Mouse (Mus musculus) kidney, embryonic 16.5 days (tissue): ENCODE data around the gene Tctn3. TPM values are rescaled to one million over a fixed set of nuclear protein-coding genes. Genes with fewer than 3 reads are reported as not detected.
A peak's percentile ranks its signal among the peaks of the same experiment; 100 is the strongest.

Experiments
- ATAC-seq: fragments of 200-750 bp; cut with Nextera tagmentation; 2 replicates; pipeline ENCODE4 v1.8.0; 2017; ENCODE audit warnings: moderate TSS enrichment; ENCODE audit not compliant: low FRiP score, low TSS enrichment
- H3K27ac ChIP-seq: fragments of 300-500 bp; sonication (generic); 2 replicates; pipeline ENCODE4 v1.5.1; 2014; ENCODE audit warnings: low read length
- H3K27me3 ChIP-seq: fragments of 300-500 bp; sonication (generic); 2 replicates; pipeline ENCODE4 v1.6.1; 2014; ENCODE audit warnings: low read length, control low read depth, mixed read lengths; ENCODE audit not compliant: insufficient read depth
- H3K36me3 ChIP-seq: fragments of 300-500 bp; sonication (generic); 2 replicates; pipeline ENCODE4 v1.6.1; 2014; ENCODE audit warnings: low read length, control low read depth, mixed read lengths; ENCODE audit not compliant: insufficient read depth
- H3K4me1 ChIP-seq: fragments of 300-500 bp; sonication (generic); 2 replicates; pipeline ENCODE4 v1.6.1; 2014; ENCODE audit warnings: low read length, control low read depth, mixed read lengths; ENCODE audit not compliant: insufficient read depth
- H3K4me2 ChIP-seq: fragments of 300-500 bp; sonication (generic); replicated peaks from 2 replicates; pipeline ENCODE4 v1.6.1; 2014; ENCODE audit warnings: low read depth, low read length
- H3K4me3 ChIP-seq: fragments of 300-500 bp; sonication (generic); 2 replicates; pipeline ENCODE4 v1.5.1; 2014; ENCODE audit warnings: mild to moderate bottlenecking, low read length
- H3K9ac ChIP-seq: fragments of 300-500 bp; sonication (generic); replicated peaks from 2 replicates; pipeline ENCODE4 v1.6.1; 2014; ENCODE audit warnings: low read length
- H3K9me3 ChIP-seq: fragments of 300-500 bp; sonication (generic); 2 replicates; pipeline ENCODE4 v1.6.1; 2016; ENCODE audit warnings: low read length, control low read depth
- WGBS: fragments of 180-500 bp; shearing (Covaris S2); extraction: QIAGEN DNeasy Blood & Tissue Kit; methylation state at CpG from one replicate; pipeline ENCODE4 v1.1.7; 2014; 5-methylcytosine and 5-hydroxymethylcytosine counted together
- polyA plus RNA-seq: library from polyadenylated mRNA; unstranded; fragments of >200 nt; fragmentation: Nextera tagmentation; extraction: Ambion mirVana; gene quantifications from 2 replicates; pipeline ENCODE4 v1.2.1, GENCODE M21; 2015

Gene Tctn3
- polyA plus RNA-seq, 1 experiment from 2014 or later, result 11.5 TPM

DNA sequence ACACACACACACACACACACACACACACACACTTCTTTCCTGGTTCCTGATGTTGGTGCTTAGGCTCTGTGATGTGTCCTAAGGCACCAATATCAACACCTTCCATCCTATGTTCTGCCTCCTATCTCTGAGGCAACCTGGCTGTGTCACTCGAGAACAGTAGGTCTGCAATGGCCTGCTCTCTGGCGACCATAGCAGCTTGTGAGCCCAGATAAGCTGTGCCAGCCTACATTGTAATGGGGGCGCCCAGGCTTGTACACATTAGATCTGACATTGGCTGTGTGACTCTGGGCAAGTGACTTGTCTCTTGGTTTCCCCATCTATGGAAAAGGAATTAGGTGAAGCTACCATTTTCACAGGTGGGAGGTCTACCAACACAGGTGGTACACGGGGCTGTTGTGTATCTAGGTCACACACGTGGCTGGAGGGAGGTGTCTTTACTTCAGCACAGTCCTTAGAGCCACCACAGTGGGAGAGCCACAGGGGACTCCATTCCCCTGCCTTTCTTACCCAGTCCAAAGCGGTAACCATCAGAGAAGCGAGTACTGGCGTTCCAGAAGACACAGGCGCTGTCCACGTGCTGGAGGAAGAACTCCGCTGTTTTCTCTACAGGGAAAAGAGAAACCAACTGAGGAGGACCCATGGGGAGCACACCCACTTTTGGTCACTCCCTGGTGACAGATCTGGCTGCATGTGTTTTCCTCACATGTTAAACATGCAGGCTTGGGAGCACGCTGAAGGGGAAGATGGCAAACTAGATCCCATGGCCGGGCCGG is 58.8 kb downstream of the Tctn3 start:
- Histone ChIP-seq H3K4me2 (no peak overlapping the region), H3K27ac (no peak overlapping the region), H3K9me3 (peaks cover 5% of the 10 kb centered on the region), H3K27me3 (no peaks in the 10 kb centered on the region), H3K9ac (no peak overlapping the region), H3K4me3 (no peak overlapping the region), H3K36me3 (peaks cover 42% of the 10 kb centered on the region), H3K4me1 (peaks cover 24% of the 10 kb centered on the region)
- 76% methylated on average over 14 of the region's 14 CpGs for WGBS
- ATAC-seq, result no peak

DNA sequence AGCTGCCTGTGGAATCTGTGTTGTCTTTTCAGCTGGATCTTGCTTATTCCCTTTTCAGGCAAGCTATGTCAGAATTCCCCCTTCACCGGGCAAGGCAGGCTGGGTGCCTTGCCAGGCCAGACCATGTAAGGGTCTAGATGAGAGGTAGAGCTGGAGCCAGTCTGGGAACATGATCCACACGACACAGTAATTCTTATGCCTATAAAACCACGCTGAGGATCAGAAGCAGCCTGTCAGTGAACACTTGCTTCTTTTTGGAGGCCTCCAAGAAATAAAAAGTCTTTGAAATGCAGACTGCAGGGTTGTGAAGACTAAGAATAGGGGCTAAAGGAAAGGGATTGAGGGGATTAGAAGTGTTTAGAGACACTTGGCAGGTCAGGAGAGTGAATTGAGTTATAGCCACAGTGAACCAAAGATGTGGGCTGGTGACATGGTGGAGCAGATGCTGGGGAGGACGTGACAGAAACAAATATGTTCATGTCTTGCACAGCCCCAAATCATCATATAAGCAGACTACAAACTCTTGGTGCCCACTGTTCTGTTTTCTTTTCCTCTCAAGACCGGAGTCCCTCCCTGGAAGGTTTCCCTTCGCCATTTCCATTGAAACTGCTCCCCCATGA is 62.4 kb downstream of the Tctn3 start:
- Histone ChIP-seq H3K4me1 (peaks cover 24% of the 10 kb centered on the region), H3K36me3 (peaks cover 23% of the 10 kb centered on the region), H3K4me3 (no peak overlapping the region), H3K4me2 (no peak overlapping the region), H3K27ac (peak overlapping the region; percentile 70), H3K9me3 (no peaks in the 10 kb centered on the region), H3K9ac (no peak overlapping the region), H3K27me3 (no peaks in the 10 kb centered on the region)
- 32% methylated on average over 6 of the region's 6 CpGs for WGBS
- 0 out of 2 replicates have a peak, but pooled peaks have one; percentile 10 for ATAC-seq

DNA sequence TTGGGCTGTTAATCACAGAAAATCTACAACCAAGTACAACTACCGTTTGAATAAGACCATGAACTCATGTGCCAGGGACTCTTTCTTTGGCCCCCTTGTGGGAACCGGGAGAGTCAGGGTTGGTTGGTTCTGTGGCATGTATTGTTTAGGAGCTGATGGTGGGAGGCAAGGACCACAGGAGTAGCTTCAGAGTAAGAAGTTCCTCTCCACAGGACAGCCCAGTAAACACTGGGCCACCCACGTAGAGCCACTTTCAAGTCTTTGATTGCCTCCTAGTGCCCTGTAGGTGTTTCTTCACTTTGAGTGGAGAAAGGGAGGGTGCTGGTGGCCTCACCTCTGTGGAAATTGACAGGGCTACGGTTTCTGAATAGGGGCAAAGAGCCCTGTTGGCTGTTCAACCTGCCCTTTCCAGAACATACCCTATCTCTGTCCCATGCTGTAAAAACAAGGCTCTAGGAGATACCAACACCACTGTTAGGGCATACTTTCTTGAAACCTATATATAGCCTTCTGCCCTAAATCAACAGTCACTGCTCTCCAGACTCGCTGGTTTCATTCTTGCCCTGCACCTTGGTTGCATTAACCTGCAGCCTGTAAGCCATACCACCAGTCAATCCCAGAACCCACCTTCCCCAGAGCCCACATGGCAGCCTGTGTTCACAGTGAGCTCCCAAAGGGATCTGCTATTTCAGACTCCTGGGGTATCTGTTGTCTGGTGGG is 63.1 kb downstream of the Tctn3 start:
- peak; percentile 92 for ATAC-seq
- Histone ChIP-seq H3K4me2 (no peak overlapping the region), H3K27me3 (no peaks in the 10 kb centered on the region), H3K36me3 (peaks cover 17% of the 10 kb centered on the region; the same call in 1 of the 2 replicates), H3K9ac (no peak overlapping the region), H3K4me3 (no peak overlapping the region), H3K27ac (peak overlapping the region; percentile 70), H3K4me1 (peaks cover 19% of the 10 kb centered on the region), H3K9me3 (no peaks in the 10 kb centered on the region)
- WGBS, result 19% methylated on average over 5 of the region's 5 CpGs

DNA sequence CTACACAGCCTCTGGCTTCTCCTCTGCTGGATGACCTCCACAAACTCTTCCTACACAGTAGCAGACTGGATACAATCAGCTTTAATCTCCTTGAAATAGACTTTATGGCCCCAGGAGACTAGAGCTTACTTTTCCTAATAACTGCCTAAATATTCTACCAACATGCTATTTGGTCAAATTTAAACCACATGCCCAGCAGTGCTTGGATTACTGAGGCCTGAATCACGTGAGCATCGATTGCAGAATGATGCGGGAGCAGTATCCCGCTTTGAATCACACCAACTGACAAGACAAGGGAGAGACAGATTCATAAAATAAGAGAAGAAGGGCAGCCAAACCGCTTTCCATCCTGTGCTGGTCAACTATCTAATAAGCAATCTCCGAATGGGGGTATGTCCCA is 63.6 kb downstream of the Tctn3 start:
- peaks cover 19% of the 10 kb centered on the region for H3K4me1 ChIP-seq
- no peak overlapping the region for H3K4me2 ChIP-seq
- no peak for ATAC-seq
- no peaks in the 10 kb centered on the region for H3K27me3 ChIP-seq
- no peaks in the 10 kb centered on the region for H3K9me3 ChIP-seq
- 65% methylated on average over 6 of the region's 6 CpGs for WGBS
- no peak overlapping the region for H3K9ac ChIP-seq
- H3K4me3 ChIP-seq, result no peak overlapping the region
- H3K36me3 ChIP-seq, result peaks cover 15% of the 10 kb centered on the region; the same call in 1 of the 2 replicates
- H3K27ac ChIP-seq, result peak overlapping the region; percentile 47; the same call in 1 of the 2 replicates

Other genes with a start within 250 kb of the Tctn3 start
- gene Sorbs1, start 98.5 kb downstream of the Tctn3 start, polyA plus RNA-seq, result 60.1 and 63.1 TPM in 2 replicates
- gene Aldh18a1, start 23.8 kb downstream of the Tctn3 start, polyA plus RNA-seq, result 58.9 and 60.4 TPM in 2 replicates
- 6.6 and 8.9 TPM in 2 replicates for gene Entpd1, start 133 bp upstream of the Tctn3 start, polyA plus RNA-seq
- 0.04 TPM in 1 of 2 replicates, not detected in the other for gene Cc2d2b, start 136.5 kb upstream of the Tctn3 start, polyA plus RNA-seq
- gene Ccnj, start 219.0 kb upstream of the Tctn3 start, polyA plus RNA-seq, result 14.3 and 14.4 TPM in 2 replicates